Mouse (Mus musculus) liver, embryonic 11.5 days (tissue): ENCODE results near the gene Ndufs7. TPM values are rescaled to one million over a fixed set of nuclear protein-coding genes. Genes with fewer than 3 reads are reported as not detected.
A peak's percentile ranks its signal among the peaks of the same experiment; 100 is the strongest.
"Not testable (repeated sequence)": the region's sequence is repeated elsewhere in the genome, so short reads cannot be mapped to it uniquely, and the experiment has no call there.

Experiments
- ATAC-seq: fragments of 200-750 bp; cut with Nextera tagmentation; replicated peaks from 2 replicates; pipeline ENCODE4 v1.8.0; 2017; ENCODE audit warnings: moderate number of reproducible peaks, mild to moderate bottlenecking, moderate TSS enrichment, moderate library complexity; ENCODE audit not compliant: low FRiP score
- DNase-seq: peaks from one replicate; pipeline ENCODE4 v3.0.0-alpha.2; 2017; ENCODE audit warnings: low spot score
- H3K27ac ChIP-seq: fragments of 300-500 bp; sonication (generic); 2 replicates; pipeline ENCODE4 v1.5.1; 2014; ENCODE audit warnings: mild to moderate bottlenecking, low read depth, low read length, control low read depth
- H3K27me3 ChIP-seq: fragments of 300-500 bp; sonication (generic); replicated peaks from 2 replicates; pipeline ENCODE4 v1.6.1; 2014; ENCODE audit warnings: low read length, mixed read lengths; ENCODE audit not compliant: control insufficient read depth, insufficient read depth
- H3K36me3 ChIP-seq: fragments of 300-500 bp; sonication (generic); 2 replicates; pipeline ENCODE4 v1.6.1; 2014; ENCODE audit warnings: mild to moderate bottlenecking, low read length, moderate library complexity, mixed read lengths; ENCODE audit not compliant: control insufficient read depth, insufficient read depth
- H3K4me1 ChIP-seq: fragments of 300-500 bp; sonication (generic); replicated peaks from 2 replicates; pipeline ENCODE4 v1.6.1; 2014; ENCODE audit warnings: low read length, mixed read lengths; ENCODE audit not compliant: control insufficient read depth, insufficient read depth
- H3K4me2 ChIP-seq: fragments of 300-500 bp; sonication (generic); 2 replicates; pipeline ENCODE4 v1.6.1; 2014; ENCODE audit warnings: mild to moderate bottlenecking, control low read depth, moderate library complexity
- H3K4me3 ChIP-seq: fragments of 300-500 bp; sonication (generic); 2 replicates; pipeline ENCODE4 v1.5.1; 2014; ENCODE audit warnings: low read depth, low read length, control low read depth
- H3K9ac ChIP-seq: fragments of 300-500 bp; sonication (generic); 2 replicates; pipeline ENCODE4 v1.6.1; 2014; ENCODE audit warnings: low read depth, low read length, control low read depth
- H3K9me3 ChIP-seq: fragments of 300-500 bp; sonication (generic); 2 replicates; pipeline ENCODE4 v1.6.1; 2016; ENCODE audit warnings: low read length, inconsistent platforms, mixed read lengths; ENCODE audit not compliant: control insufficient read depth
- WGBS: fragments of 180-500 bp; shearing (Covaris S2); extraction: QIAGEN DNeasy Blood & Tissue Kit; methylation state at CpG from one replicate; pipeline ENCODE4 v1.1.7; 2014; 5-methylcytosine and 5-hydroxymethylcytosine counted together
- polyA plus RNA-seq: library from polyadenylated mRNA; unstranded; fragments of >200 nt; fragmentation: Nextera tagmentation; extraction: Ambion mirVana; gene quantifications from 2 replicates; pipeline ENCODE4 v1.2.1, GENCODE M21; 2014

The Ndufs7 gene
- polyA plus RNA-seq, 1 experiment from 2014 or later: 427 TPM

- ATAC-seq, H3K4me3 ChIP-seq, H3K4me2 ChIP-seq, H3K4me1 ChIP-seq, H3K9ac ChIP-seq, H3K27me3 ChIP-seq, H3K9me3 ChIP-seq, H3K36me3 ChIP-seq, DNase-seq, H3K27ac ChIP-seq: not testable (repeated sequence)
- WGBS: 74% methylated on average over 7 of the region's 7 CpGs
Measured at GRCm38 (mm10) chr10:80211547-80212103, 37.3 kb upstream of the Ndufs7 start.

DNA sequence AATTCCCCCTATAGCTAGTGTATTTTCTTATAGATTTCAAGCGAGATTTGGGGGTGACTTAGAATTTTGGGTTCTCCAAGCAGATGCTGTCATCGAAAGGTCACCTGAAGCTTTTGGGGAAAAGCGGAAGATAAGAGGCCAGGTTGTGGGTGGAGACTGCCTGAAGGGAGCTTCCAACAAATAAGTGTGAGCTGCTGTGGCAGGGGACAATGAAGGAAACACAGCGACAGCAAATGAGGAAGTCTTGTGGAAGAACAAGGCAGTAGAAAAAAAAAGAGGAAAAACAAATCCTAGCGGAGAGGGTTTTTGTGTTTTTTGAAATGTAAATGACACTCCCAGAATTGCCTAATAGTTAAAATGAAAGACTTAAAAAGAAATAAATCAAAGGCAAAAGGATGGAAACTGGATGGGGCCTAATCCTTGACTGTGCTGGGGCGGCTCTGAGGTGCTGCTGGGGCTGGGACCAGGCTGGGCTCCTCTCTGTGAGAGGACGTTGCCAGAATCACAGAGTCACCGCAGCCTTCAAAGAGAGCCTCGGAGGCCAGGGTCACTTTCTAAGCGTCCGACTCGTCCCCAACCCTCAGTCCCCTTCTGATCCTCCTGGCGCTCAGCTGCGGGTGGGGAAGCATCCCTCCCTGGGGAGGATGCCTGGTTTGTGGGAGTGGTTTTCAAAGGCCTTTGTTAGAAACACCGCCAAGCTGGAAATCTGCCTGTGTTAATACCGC, 33.7 kb upstream of the Ndufs7 start:
- 22% methylated on average over 16 of the region's 16 CpGs for WGBS
- no peaks in the 10 kb centered on the region for H3K9me3 ChIP-seq
- no peaks in the 10 kb centered on the region for H3K4me1 ChIP-seq
- no peak overlapping the region for H3K9ac ChIP-seq
- H3K36me3 ChIP-seq: no peaks in the 10 kb centered on the region
- H3K4me3 ChIP-seq: no peak overlapping the region
- no peak overlapping the region for H3K27ac ChIP-seq
- H3K4me2 ChIP-seq: no peak overlapping the region
- H3K27me3 ChIP-seq: no peaks in the 10 kb centered on the region
- DNase-seq: no peak
- no peak for ATAC-seq

DNA sequence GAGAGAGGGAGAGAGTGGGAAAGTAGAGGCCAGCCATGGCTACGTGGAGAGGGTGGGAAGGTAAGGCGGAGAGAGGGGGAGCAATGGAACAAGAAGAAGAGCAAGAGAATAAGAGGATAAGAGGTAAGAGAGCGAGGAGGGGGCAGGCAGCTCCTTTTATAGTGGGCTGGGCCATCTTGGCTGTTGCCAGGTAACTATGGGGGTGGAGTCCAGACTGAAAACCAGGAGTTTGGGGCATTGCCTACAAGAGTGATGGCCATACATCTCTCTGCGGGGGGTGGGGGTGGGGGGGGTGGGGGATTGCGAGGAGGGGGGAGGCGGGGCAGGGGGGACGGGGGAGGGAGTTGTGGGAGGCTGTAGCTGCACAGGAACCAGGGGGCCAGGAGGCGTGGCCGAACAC, 28.2 kb upstream of the Ndufs7 start:
- H3K4me3 ChIP-seq: no peak overlapping the region
- no peaks in the 10 kb centered on the region for H3K27me3 ChIP-seq
- no peak overlapping the region for H3K9ac ChIP-seq
- DNase-seq (no peak), ATAC-seq (no peak)
- H3K4me1 ChIP-seq: no peaks in the 10 kb centered on the region
- H3K4me2 ChIP-seq: no peak overlapping the region
- no peak overlapping the region for H3K27ac ChIP-seq
- no peaks in the 10 kb centered on the region for H3K36me3 ChIP-seq
- H3K9me3 ChIP-seq: no peaks in the 10 kb centered on the region
- WGBS: 46% methylated on average over 9 of the region's 9 CpGs

DNA sequence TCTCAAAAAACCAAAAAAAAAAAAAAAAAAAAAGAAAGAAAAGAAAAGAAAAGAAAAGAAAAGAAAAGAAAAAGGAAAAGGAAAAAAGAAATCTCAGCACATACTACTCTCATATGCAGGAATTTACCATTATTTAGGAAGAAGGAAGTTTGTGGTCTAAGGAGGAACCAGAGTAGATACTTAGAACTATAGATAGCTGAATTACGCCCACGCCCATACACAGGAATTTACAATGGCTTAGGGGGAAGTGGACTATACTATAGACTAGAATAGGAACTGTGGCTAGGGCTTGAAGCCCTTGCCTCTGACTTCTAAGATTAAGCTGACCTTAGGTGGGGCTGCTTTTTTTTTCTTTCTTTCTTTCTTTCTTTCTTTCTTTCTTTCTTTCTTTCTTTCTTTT, 25.8 kb upstream of the Ndufs7 start:
- H3K27ac ChIP-seq, H3K9ac ChIP-seq, H3K36me3 ChIP-seq, H3K9me3 ChIP-seq, DNase-seq, ATAC-seq, H3K27me3 ChIP-seq, H3K4me3 ChIP-seq, H3K4me2 ChIP-seq: not testable (repeated sequence)
- WGBS: 31% methylated on average over 2 of the region's 2 CpGs
- peaks cover 10% of the 10 kb centered on the region for H3K4me1 ChIP-seq

DNA sequence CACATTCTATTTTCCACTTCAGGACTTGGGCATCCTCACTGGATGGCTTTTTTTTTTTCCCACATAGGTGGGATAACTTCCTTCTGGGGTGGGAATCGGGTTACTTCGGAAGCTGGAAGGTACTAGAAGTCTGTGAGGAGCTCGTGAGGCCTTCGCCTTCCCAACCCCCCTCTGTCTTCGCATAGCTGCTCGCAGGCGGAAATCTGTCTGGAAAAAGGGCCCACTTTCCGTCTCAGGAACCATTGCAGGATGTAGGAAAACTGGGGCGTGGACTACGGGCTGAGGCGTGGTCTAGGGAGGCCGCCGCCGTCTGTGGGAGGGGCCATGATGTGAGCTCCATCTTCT, 22.9 kb upstream of the Ndufs7 start:
- H3K36me3 ChIP-seq: peaks cover 14% of the 10 kb centered on the region
- no peak for DNase-seq
- no peak for ATAC-seq
- H3K27me3 ChIP-seq: no peaks in the 10 kb centered on the region
- H3K4me1 ChIP-seq: peaks cover 16% of the 10 kb centered on the region
- WGBS: 2% methylated on average over 14 of the region's 14 CpGs
- H3K27ac ChIP-seq: 0 out of 2 replicates have a peak overlapping the region, but pooled peaks have one; percentile 17
- no peaks in the 10 kb centered on the region for H3K9me3 ChIP-seq
- peak overlapping the region; percentile 90 for H3K4me3 ChIP-seq
- H3K4me2 ChIP-seq: peak overlapping the region; percentile 56
- H3K9ac ChIP-seq: peak overlapping the region; percentile 32

DNA sequence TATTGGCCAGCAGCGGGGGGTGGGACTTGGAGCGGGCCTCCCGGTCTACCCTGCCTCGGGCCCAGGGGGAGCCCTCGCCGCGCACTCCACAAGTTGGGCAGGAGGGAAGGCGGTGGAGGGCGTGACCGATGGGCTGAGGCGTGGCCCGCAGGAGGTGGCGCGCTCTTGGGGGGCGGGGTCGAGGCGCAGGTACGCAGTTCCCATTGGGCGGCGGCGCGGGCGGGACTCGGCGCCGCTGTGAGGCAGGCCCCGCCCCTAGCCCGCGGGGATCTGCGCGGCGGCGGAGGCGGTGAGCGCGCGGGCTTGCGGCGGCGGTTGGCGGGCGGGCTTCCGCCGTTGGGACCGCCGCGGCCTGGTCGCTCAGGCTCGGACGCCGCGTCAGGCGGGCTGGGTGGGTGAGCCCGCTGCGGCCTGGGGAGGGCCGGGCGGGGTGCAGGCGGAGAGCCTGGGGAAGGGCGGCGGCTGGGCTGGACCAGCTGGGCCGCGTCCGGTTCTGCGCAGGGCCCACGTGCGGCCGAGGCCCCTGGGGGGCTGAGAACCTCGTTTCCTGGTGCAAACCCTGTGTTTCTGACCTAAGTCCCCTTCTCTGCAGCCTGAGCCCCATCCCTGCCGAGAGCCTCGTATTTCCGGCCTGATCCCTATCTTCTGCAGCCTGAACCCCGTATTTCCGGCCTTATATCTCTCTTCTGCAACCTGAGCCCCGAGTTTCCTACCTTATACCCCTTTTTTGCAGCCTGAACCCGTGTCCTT, 22.3 kb upstream of the Ndufs7 start, which contains the start of gene Mum1:
Gene Mum1 (plus strand): TSS at position 19 of the 750 bp plus-strand sequence.
- Histone ChIP-seq H3K4me3 (peak within 1 kb of the TSS; percentile 90), H3K36me3 (peaks cover 14% of the 10 kb centered on the region), H3K27ac (peak within 1 kb of the TSS; percentile 96), H3K27me3 (no peaks in the 10 kb centered on the region), H3K9me3 (no peaks in the 10 kb centered on the region), H3K4me2 (peak within 1 kb of the TSS; percentile 92), H3K9ac (peak within 1 kb of the TSS; percentile 94), H3K4me1 (peaks cover 16% of the 10 kb centered on the region)
- ATAC-seq (peak; percentile 99), DNase-seq (peak; percentile 99)
- under 1% methylated on average over 61 of the region's 75 CpGs for WGBS

- peaks cover 14% of the 10 kb centered on the region for H3K36me3 ChIP-seq
- peak overlapping the region; percentile 94 for H3K9ac ChIP-seq
- H3K4me2 ChIP-seq: peak overlapping the region; percentile 92
- WGBS: 10% methylated on average over 10 of the region's 10 CpGs
- H3K4me1 ChIP-seq: peaks cover 16% of the 10 kb centered on the region
- peak overlapping the region; percentile 90 for H3K4me3 ChIP-seq
- H3K9me3 ChIP-seq: no peaks in the 10 kb centered on the region
- no peak for DNase-seq
- H3K27me3 ChIP-seq: no peaks in the 10 kb centered on the region
- peak; percentile 1; the same call in 1 of the 2 replicates for ATAC-seq
- peak overlapping the region; percentile 96 for H3K27ac ChIP-seq
Measured at GRCm38 (mm10) chr10:80227166-80227539, 21.8 kb upstream of the Ndufs7 start.

- Histone ChIP-seq H3K27me3 (no peaks in the 10 kb centered on the region), H3K36me3 (peaks cover 23% of the 10 kb centered on the region), H3K4me3 (peak overlapping the region; percentile 90), H3K9me3 (no peaks in the 10 kb centered on the region), H3K9ac (peak overlapping the region; percentile 94), H3K4me1 (peaks cover 16% of the 10 kb centered on the region), H3K27ac (peak overlapping the region; percentile 96), H3K4me2 (peak overlapping the region; percentile 92)
- WGBS: 78% methylated on average over 15 of the region's 15 CpGs
- no peak for ATAC-seq
- no peak for DNase-seq
Measured at GRCm38 (mm10) chr10:80227877-80228775, 20.8 kb upstream of the Ndufs7 start.
